Mouse (Mus musculus) WW6 (cell line): Measurements from ENCODE around the gene St7.
"Not testable (repeated sequence)": the region's sequence is repeated elsewhere in the genome, so short reads cannot be mapped to it uniquely, and the experiment has no call there.

Experiments used
- DNase-seq: peaks from one replicate; pipeline ENCODE4 v3.0.0-alpha.2; 2013; ENCODE audit warnings: low read depth, low spot score

The St7 gene

GRCm38 (mm10) chr6:17692647-17693046 lies at the start of gene St7:
Gene St7, plus strand, starts transcription at chr6:17692933.
- DNase-seq, result no peak

GRCm38 (mm10) chr6:17646107-17646506 lies 46.6 kb upstream of the St7 start:
- no peak for DNase-seq

GRCm38 (mm10) chr6:17652132-17652531 lies 40.6 kb upstream of the St7 start:
- no peak for DNase-seq

- no peak for DNase-seq
Measured at GRCm38 (mm10) chr6:17655080-17655479, 37.7 kb upstream of the St7 start.

- no peak for DNase-seq
Measured at GRCm38 (mm10) chr6:17657308-17657707, 35.4 kb upstream of the St7 start.

- no peak for DNase-seq
Measured at GRCm38 (mm10) chr6:17665348-17665747, 27.4 kb upstream of the St7 start.

- DNase-seq, result no peak
Measured at GRCm38 (mm10) chr6:17666024-17666423, 26.7 kb upstream of the St7 start.

GRCm38 (mm10) chr6:17667813-17668212 lies 24.9 kb upstream of the St7 start:
- no peak for DNase-seq

GRCm38 (mm10) chr6:17668334-17668733 lies 24.4 kb upstream of the St7 start:
- DNase-seq, result no peak

GRCm38 (mm10) chr6:17669826-17670225 lies 22.9 kb upstream of the St7 start:
- DNase-seq, result no peak

- DNase-seq, result no peak
Measured at GRCm38 (mm10) chr6:17675019-17675756, 17.5 kb upstream of the St7 start.

GRCm38 (mm10) chr6:17677008-17677407 lies 15.7 kb upstream of the St7 start:
- no peak for DNase-seq

GRCm38 (mm10) chr6:17680266-17680925 lies 12.3 kb upstream of the St7 start:
- DNase-seq, result no peak

GRCm38 (mm10) chr6:17681810-17682209 lies 10.9 kb upstream of the St7 start:
- no peak for DNase-seq

- no peak for DNase-seq
Measured at GRCm38 (mm10) chr6:17688676-17689075, 4.1 kb upstream of the St7 start.

GRCm38 (mm10) chr6:17693726-17694549 lies 1.2 kb downstream of the St7 start:
- no peak for DNase-seq

GRCm38 (mm10) chr6:17694550-17694951 lies 1.8 kb downstream of the St7 start:
- DNase-seq, result no peak

GRCm38 (mm10) chr6:17696321-17696734 lies 3.6 kb downstream of the St7 start:
- no peak for DNase-seq

GRCm38 (mm10) chr6:17700936-17701612 lies 8.3 kb downstream of the St7 start:
- no peak for DNase-seq

GRCm38 (mm10) chr6:17704038-17704437 lies 11.3 kb downstream of the St7 start:
- not testable (repeated sequence) for DNase-seq

GRCm38 (mm10) chr6:17705973-17706372 lies 13.2 kb downstream of the St7 start:
- no peak for DNase-seq

- no peak for DNase-seq
Measured at GRCm38 (mm10) chr6:17718978-17719377, 26.2 kb downstream of the St7 start.
